Mouse (Mus musculus) hindbrain, embryonic 12.5 days (tissue): ENCODE data around the gene Trnau1ap. TPM values are rescaled to one million over a fixed set of nuclear protein-coding genes. Genes with fewer than 3 reads are reported as not detected.
A peak's percentile ranks its signal among the peaks of the same experiment; 100 is the strongest.

ENCODE experiments used
- ATAC-seq: fragments of 200-750 bp; cut with Nextera tagmentation; 2 replicates; pipeline ENCODE4 v1.8.0; 2017; ENCODE audit warnings: moderate TSS enrichment; ENCODE audit not compliant: low FRiP score
- H3K27ac ChIP-seq: fragments of 300-500 bp; sonication (generic); 2 replicates; pipeline ENCODE4 v1.5.1; 2016; ENCODE audit warnings: mild to moderate bottlenecking
- H3K27me3 ChIP-seq: fragments of 300-500 bp; sonication (generic); 2 replicates; pipeline ENCODE4 v1.6.1; 2016; ENCODE audit warnings: mild to moderate bottlenecking
- H3K36me3 ChIP-seq: fragments of 300-500 bp; sonication (generic); 2 replicates; pipeline ENCODE4 v1.6.1; 2016; ENCODE audit warnings: mild to moderate bottlenecking
- H3K4me1 ChIP-seq: fragments of 300-500 bp; sonication (generic); 2 replicates; pipeline ENCODE4 v1.6.1; 2016
- H3K4me2 ChIP-seq: fragments of 300-500 bp; sonication (generic); replicated peaks from 2 replicates; pipeline ENCODE4 v1.6.1; 2016; ENCODE audit warnings: mild to moderate bottlenecking
- H3K4me3 ChIP-seq: fragments of 300-500 bp; sonication (generic); 2 replicates; pipeline ENCODE4 v1.5.1; 2016; ENCODE audit warnings: mild to moderate bottlenecking
- H3K9ac ChIP-seq: fragments of 300-500 bp; sonication (generic); 2 replicates; pipeline ENCODE4 v1.6.1; 2016; ENCODE audit warnings: mild to moderate bottlenecking, moderate library complexity
- H3K9me3 ChIP-seq: fragments of 300-500 bp; sonication (generic); replicated peaks from 2 replicates; pipeline ENCODE4 v1.6.1; 2016; ENCODE audit warnings: mild to moderate bottlenecking
- WGBS: fragments of 180-500 bp; shearing (Covaris S2); methylation state at CpG from one replicate; pipeline ENCODE4 v1.1.7; 2016; 5-methylcytosine and 5-hydroxymethylcytosine counted together
- polyA plus RNA-seq: library from polyadenylated mRNA; unstranded; fragments of >200 nt; fragmentation: Nextera tagmentation; extraction: Ambion mirVana; gene quantifications from 2 replicates; pipeline ENCODE4 v1.2.1, GENCODE M21; 2016

Gene Trnau1ap
- polyA plus RNA-seq, 1 experiment from 2014 or later: 80.1 TPM

- Histone ChIP-seq H3K36me3 (peaks cover 43% of the 10 kb centered on the region), H3K4me3 (no peak overlapping the region), H3K27me3 (no peaks in the 10 kb centered on the region), H3K9ac (no peak overlapping the region), H3K27ac (no peak overlapping the region), H3K9me3 (no peaks in the 10 kb centered on the region), H3K4me2 (no peak overlapping the region), H3K4me1 (peaks cover 10% of the 10 kb centered on the region)
- 79% methylated on average over 3 of the region's 3 CpGs for WGBS
- ATAC-seq: no peak
Measured at GRCm38 (mm10) chr4:132331960-132332359, 2.6 kb upstream of the Trnau1ap start.

- Histone ChIP-seq H3K4me1 (peaks cover 10% of the 10 kb centered on the region), H3K27ac (0 out of 2 replicates have a peak overlapping the region, but pooled peaks have one; percentile 82), H3K4me2 (peak overlapping the region; percentile 69), H3K27me3 (no peaks in the 10 kb centered on the region), H3K9ac (peak overlapping the region; percentile 80), H3K36me3 (peaks cover 41% of the 10 kb centered on the region), H3K9me3 (no peaks in the 10 kb centered on the region), H3K4me3 (peak overlapping the region; percentile 61)
- WGBS: 10% methylated on average over 10 of the region's 10 CpGs
- ATAC-seq: peak; percentile 6; the same call in 1 of the 2 replicates
Measured at GRCm38 (mm10) chr4:132329835-132330354, 557 bp upstream of the Trnau1ap start.

- 47% methylated on average over 14 of the region's 14 CpGs for WGBS
- peaks cover 40% of the 10 kb centered on the region for H3K36me3 ChIP-seq
- H3K27me3 ChIP-seq: no peaks in the 10 kb centered on the region
- peak overlapping the region; percentile 61 for H3K4me3 ChIP-seq
- peak overlapping the region; percentile 82; the same call in 1 of the 2 replicates for H3K27ac ChIP-seq
- H3K9me3 ChIP-seq: no peaks in the 10 kb centered on the region
- peak overlapping the region; percentile 80 for H3K9ac ChIP-seq
- H3K4me2 ChIP-seq: peak overlapping the region; percentile 69
- no peak for ATAC-seq
- H3K4me1 ChIP-seq: peaks cover 10% of the 10 kb centered on the region
Measured at GRCm38 (mm10) chr4:132328391-132328982, 851 bp downstream of the Trnau1ap start.

GRCm38 (mm10) chr4:132326481-132326880 is 2.9 kb downstream of the Trnau1ap start:
- H3K36me3 ChIP-seq: peaks cover 35% of the 10 kb centered on the region
- ATAC-seq: no peak
- WGBS: 77% methylated on average over 5 of the region's 5 CpGs

GRCm38 (mm10) chr4:132315711-132316110 is 13.6 kb downstream of the Trnau1ap start:
- Histone ChIP-seq H3K27me3 (no peaks in the 10 kb centered on the region), H3K4me1 (no peaks in the 10 kb centered on the region), H3K9me3 (no peaks in the 10 kb centered on the region), H3K4me2 (no peak overlapping the region), H3K4me3 (no peak overlapping the region), H3K36me3 (peaks cover 78% of the 10 kb centered on the region), H3K27ac (no peak overlapping the region), H3K9ac (no peak overlapping the region)
- no peak for ATAC-seq
- 84% methylated on average over 8 of the region's 8 CpGs for WGBS

More at GRCm38 (mm10) chr4:132326481-132326880, 2.9 kb downstream of the Trnau1ap start:
- Histone ChIP-seq H3K27ac (no peak overlapping the region), H3K4me2 (no peak overlapping the region), H3K9ac (no peak overlapping the region), H3K4me3 (no peak overlapping the region), H3K4me1 (peaks cover 10% of the 10 kb centered on the region), H3K27me3 (no peaks in the 10 kb centered on the region), H3K9me3 (no peaks in the 10 kb centered on the region)

- Histone ChIP-seq H3K4me3 (no peak overlapping the region), H3K4me2 (no peak overlapping the region), H3K27ac (no peak overlapping the region), H3K27me3 (no peaks in the 10 kb centered on the region), H3K36me3 (peaks cover 63% of the 10 kb centered on the region), H3K4me1 (peaks cover 12% of the 10 kb centered on the region), H3K9me3 (no peaks in the 10 kb centered on the region), H3K9ac (no peak overlapping the region)
- ATAC-seq: no peak
- WGBS: 82% methylated on average over 5 of the region's 5 CpGs
Measured at GRCm38 (mm10) chr4:132312627-132313026, 16.7 kb downstream of the Trnau1ap start.

GRCm38 (mm10) chr4:132311801-132312200 is 17.5 kb downstream of the Trnau1ap start:
- Histone ChIP-seq H3K27ac (no peak overlapping the region), H3K4me2 (no peak overlapping the region), H3K4me3 (no peak overlapping the region), H3K9ac (no peak overlapping the region), H3K27me3 (no peaks in the 10 kb centered on the region), H3K9me3 (no peaks in the 10 kb centered on the region), H3K4me1 (peaks cover 12% of the 10 kb centered on the region), H3K36me3 (peaks cover 58% of the 10 kb centered on the region)
- ATAC-seq: no peak
- 57% methylated on average over 3 of the region's 3 CpGs for WGBS

GRCm38 (mm10) chr4:132311209-132311608 is 18.1 kb downstream of the Trnau1ap start:
- H3K4me3 ChIP-seq: no peak overlapping the region
- no peak overlapping the region for H3K4me2 ChIP-seq
- WGBS: 62% methylated on average over 1 of the region's 1 CpGs
- no peak for ATAC-seq
- no peak overlapping the region for H3K9ac ChIP-seq
- peaks cover 52% of the 10 kb centered on the region for H3K36me3 ChIP-seq
- H3K27me3 ChIP-seq: no peaks in the 10 kb centered on the region
- no peaks in the 10 kb centered on the region for H3K9me3 ChIP-seq
- H3K4me1 ChIP-seq: peaks cover 12% of the 10 kb centered on the region
- H3K27ac ChIP-seq: no peak overlapping the region

- Histone ChIP-seq H3K36me3 (peaks cover 45% of the 10 kb centered on the region), H3K9me3 (no peaks in the 10 kb centered on the region), H3K4me3 (peak overlapping the region; percentile 74), H3K27ac (peak overlapping the region; percentile 89), H3K4me1 (peaks cover 12% of the 10 kb centered on the region), H3K4me2 (peak overlapping the region; percentile 73), H3K9ac (peak overlapping the region; percentile 93), H3K27me3 (no peaks in the 10 kb centered on the region)
- 32% methylated on average over 10 of the region's 10 CpGs for WGBS
- 0 out of 2 replicates have a peak, but pooled peaks have one; percentile 39 for ATAC-seq
Measured at GRCm38 (mm10) chr4:132309849-132310472, 19.4 kb downstream of the Trnau1ap start.

GRCm38 (mm10) chr4:132309140-132309848 is 20.0 kb downstream of the Trnau1ap start:
- under 1% methylated on average over 15 of the region's 15 CpGs for WGBS
- Histone ChIP-seq H3K27ac (peak overlapping the region; percentile 89), H3K4me1 (peaks cover 12% of the 10 kb centered on the region), H3K27me3 (no peaks in the 10 kb centered on the region), H3K9ac (peak overlapping the region; percentile 93), H3K4me3 (peak overlapping the region; percentile 74), H3K36me3 (peaks cover 45% of the 10 kb centered on the region), H3K4me2 (peak overlapping the region; percentile 73), H3K9me3 (no peaks in the 10 kb centered on the region)
- ATAC-seq: no peak

- peak; percentile 95 for ATAC-seq
- peak overlapping the region; percentile 89 for H3K27ac ChIP-seq
- WGBS: 2% methylated on average over 41 of the region's 41 CpGs
Measured at GRCm38 (mm10) chr4:132308437-132309139, 20.8 kb downstream of the Trnau1ap start.

GRCm38 (mm10) chr4:132306004-132306403 is 23.3 kb downstream of the Trnau1ap start:
- H3K9me3 ChIP-seq: no peaks in the 10 kb centered on the region
- no peak overlapping the region for H3K4me2 ChIP-seq
- peaks cover 18% of the 10 kb centered on the region for H3K4me1 ChIP-seq
- no peak for ATAC-seq
- no peak overlapping the region for H3K9ac ChIP-seq
- no peaks in the 10 kb centered on the region for H3K27me3 ChIP-seq
- H3K4me3 ChIP-seq: no peak overlapping the region
- WGBS: 73% methylated on average over 6 of the region's 6 CpGs
- H3K27ac ChIP-seq: no peak overlapping the region
- H3K36me3 ChIP-seq: peaks cover 14% of the 10 kb centered on the region

More at GRCm38 (mm10) chr4:132308437-132309139, 20.8 kb downstream of the Trnau1ap start:
- no peaks in the 10 kb centered on the region for H3K27me3 ChIP-seq
- H3K4me3 ChIP-seq: peak overlapping the region; percentile 74
- peaks cover 12% of the 10 kb centered on the region for H3K4me1 ChIP-seq
- peak overlapping the region; percentile 93 for H3K9ac ChIP-seq
- H3K36me3 ChIP-seq: peaks cover 37% of the 10 kb centered on the region
- H3K4me2 ChIP-seq: peak overlapping the region; percentile 73
- no peaks in the 10 kb centered on the region for H3K9me3 ChIP-seq
